Mouse (Mus musculus): ENCODE measurements around the gene Ripply1.

GRCm38 (mm10) chrX:139807391-139807790 lies 25.2 kb upstream of the Ripply1 start:
- TF ChIP-seq CTCF (IDR thresholded peaks at IDR 0.05; ENCODE audit: extremely low read depth, insufficient read length, insufficient replicate concordance, low read depth, low read length) (no peak), POLR2A (IDR thresholded peaks at IDR 0.05; ENCODE audit: low read depth, low read length) (no peak)

Measured in small intestine, adult 2 months (tissue).